Mouse (Mus musculus): Measurements from ENCODE around the gene Ankrd35. TPM values are rescaled to one million over a fixed set of nuclear protein-coding genes. Genes with fewer than 3 reads are reported as not detected.

Gene Ankrd35
- polyA plus RNA-seq (2012; rRNA removed): 0.34 and 0.50 TPM in 2 replicates

DNA sequence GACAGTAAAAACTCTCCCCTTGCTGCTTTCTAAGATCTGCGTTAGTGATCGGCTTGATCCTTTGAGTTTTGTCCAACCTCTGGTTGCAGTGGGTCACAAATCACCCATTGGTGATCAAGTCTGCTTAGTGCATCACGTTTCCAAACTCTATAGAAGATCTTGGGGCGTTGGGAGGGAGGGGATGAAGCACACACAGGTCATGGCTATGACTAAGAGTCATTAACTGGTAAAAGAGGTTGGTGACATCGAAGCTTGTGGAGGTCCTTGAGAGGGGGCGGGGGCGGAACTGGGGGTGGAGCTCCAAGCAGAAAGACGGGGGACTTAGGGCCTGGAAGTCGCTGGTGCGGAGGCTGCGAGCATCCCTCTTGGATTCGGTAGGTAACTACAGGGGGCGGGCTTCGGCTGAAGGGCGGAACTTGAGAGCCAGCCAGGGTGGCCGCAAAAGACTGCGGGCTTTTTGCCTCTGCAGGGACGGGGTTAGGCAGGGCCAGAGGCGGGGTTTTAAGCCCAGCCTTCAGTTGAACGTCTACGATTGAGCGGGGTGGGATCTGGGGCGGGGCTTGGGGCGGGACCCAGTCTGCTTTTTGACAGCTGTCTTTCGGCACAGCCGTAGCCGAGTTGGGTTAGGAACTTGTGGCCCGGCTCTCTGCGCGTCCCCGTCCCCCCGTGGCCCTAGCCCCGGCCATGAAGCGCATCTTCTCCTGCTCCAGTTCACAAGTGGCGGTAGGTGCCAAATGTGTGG is at the start of gene Ankrd35:
TSS of gene Ankrd35 (plus strand) at position 405 of the 742 bp plus-strand sequence.

GRCm38 (mm10) chr3:96629729-96630600 is 40.0 kb upstream of the Ankrd35 start, which contains the start of gene Rbm8a:
TSS of gene Rbm8a (plus strand) at chr3:96629933.

GRCm38 (mm10) chr3:96634928-96635879 is 34.7 kb upstream of the Ankrd35 start, which contains the start of the genes Pex11b and Gm42957:
TSS of gene Pex11b (plus strand) at chr3:96635376.
TSS of gene Gm42957 (plus strand) at chr3:96635474.

GRCm38 (mm10) chr3:96645018-96645649 is 24.8 kb upstream of the Ankrd35 start, which contains the start of gene Itga10:
TSS of gene Itga10 (plus strand) at chr3:96645584.

GRCm38 (mm10) chr3:96696198-96696765 is 26.4 kb downstream of the Ankrd35 start, which contains the start of gene Pias3:
TSS of gene Pias3 (plus strand) at chr3:96696384.

DNA sequence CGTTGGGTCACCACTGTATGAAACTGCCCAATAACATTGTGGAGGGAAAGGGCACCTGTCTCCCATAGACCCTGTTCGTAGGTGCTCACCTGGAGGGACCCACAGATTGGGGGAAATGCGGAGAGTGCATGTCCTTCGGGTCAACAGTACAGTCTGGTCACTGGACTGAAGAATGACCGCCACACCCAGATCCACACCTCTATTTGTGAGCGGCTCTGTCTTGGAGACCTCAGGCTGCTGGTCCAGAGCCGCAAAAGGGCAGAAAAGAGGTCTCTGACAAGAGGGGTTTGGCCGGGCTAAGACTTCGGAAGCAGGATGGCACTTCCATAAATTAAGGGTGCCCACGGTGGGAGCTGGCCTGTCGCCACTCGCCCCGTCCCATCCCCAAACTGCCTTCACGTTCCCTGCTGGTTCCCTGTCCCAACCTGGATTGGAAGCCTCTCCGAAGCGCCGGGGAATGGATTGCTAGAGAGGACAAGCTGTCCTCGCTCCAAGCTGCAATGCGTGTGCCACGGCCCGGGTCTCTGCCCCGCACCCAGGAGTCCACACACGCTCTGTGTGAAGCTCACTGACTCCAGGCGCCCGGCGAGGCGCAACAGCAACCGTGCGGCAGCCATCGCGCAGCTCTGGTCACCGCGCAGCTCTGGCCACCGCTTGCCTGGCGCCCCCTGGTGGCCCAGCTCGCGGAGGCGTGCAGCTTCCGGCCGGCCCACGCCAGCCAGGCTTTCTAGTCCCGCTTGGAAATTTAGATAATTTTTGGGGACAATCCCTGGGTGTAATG is 38.2 kb downstream of the Ankrd35 start, which contains the start of gene Nudt17:
TSS of gene Nudt17 (minus strand) at position 660 of the 781 bp plus-strand sequence.

DNA sequence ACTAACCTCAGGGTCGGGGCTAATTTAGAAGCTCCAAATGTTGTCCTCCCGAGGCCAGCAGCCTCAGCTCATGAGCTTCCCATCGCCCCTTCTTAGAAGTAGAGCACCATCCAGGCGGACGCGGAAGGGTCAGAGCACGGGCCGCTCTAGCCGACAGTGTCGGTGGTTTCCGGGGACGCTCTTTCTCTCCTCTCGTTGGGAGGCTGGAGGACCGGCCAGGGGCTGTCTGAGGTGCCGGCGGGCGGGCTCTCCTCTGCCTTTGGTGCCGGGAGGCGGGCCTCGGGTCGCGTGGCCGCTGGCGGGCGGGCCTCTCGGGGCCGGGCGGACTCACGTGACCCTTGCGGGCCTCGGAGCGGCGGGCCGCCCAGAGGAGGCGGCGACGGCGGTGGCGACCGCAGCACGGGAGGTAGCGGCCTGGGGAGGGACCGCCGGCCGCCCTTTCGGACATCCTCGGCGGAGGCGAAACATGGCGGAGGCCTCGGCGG is 57.5 kb downstream of the Ankrd35 start, which contains the start of the genes Polr3c and Rnf115:
TSS of gene Polr3c (minus strand) at position 286 of the 485 bp plus-strand sequence.
TSS of gene Rnf115 (plus strand) at position 322 of the 485 bp plus-strand sequence.

Other genes with a start within 250 kb of the Ankrd35 start
- gene BC107364, start 217.8 kb upstream of the Ankrd35 start, polyA plus RNA-seq (2012; rRNA removed): 0.05 and 0.07 TPM in 2 replicates
- 40.3 and 47.5 TPM in 2 replicates for gene Hfe2, start 145.0 kb upstream of the Ankrd35 start, polyA plus RNA-seq (2012; rRNA removed)
- 144 and 281 TPM in 2 replicates for gene Txnip, start 112.2 kb upstream of the Ankrd35 start, polyA plus RNA-seq (2012; rRNA removed)
- gene Gm16253, start 93.1 kb upstream of the Ankrd35 start, polyA plus RNA-seq (2012; rRNA removed): not detected in 2 replicates
- 19.6 and 26.1 TPM in 2 replicates for gene Polr3gl, start 76.0 kb upstream of the Ankrd35 start, polyA plus RNA-seq (2012; rRNA removed)
- 0.03 and 0.04 TPM in 2 replicates for gene Ankrd34a, start 73.5 kb upstream of the Ankrd35 start, polyA plus RNA-seq (2012; rRNA removed)
- 3.6 and 3.8 TPM in 2 replicates for gene Lix1l, start 69.0 kb upstream of the Ankrd35 start, polyA plus RNA-seq (2012; rRNA removed)
- 18.6 and 20.5 TPM in 2 replicates for gene Rbm8a, start 40.2 kb upstream of the Ankrd35 start, polyA plus RNA-seq (2012; rRNA removed)
- gene Pex11b, start 34.8 kb upstream of the Ankrd35 start, polyA plus RNA-seq (2012; rRNA removed): 16.6 and 17.3 TPM in 2 replicates
- 0.01 and 0.04 TPM in 2 replicates for gene Gm42957, start 34.7 kb upstream of the Ankrd35 start, polyA plus RNA-seq (2012; rRNA removed)
- 0.61 TPM in 2 replicates for gene Itga10, start 24.5 kb upstream of the Ankrd35 start, polyA plus RNA-seq (2012; rRNA removed)
- 5.5 and 6.9 TPM in 2 replicates for gene Pias3, start 26.3 kb downstream of the Ankrd35 start, polyA plus RNA-seq (2012; rRNA removed)
- 0.32 and 0.43 TPM in 2 replicates for gene Nudt17, start 38.4 kb downstream of the Ankrd35 start, polyA plus RNA-seq (2012; rRNA removed)
- 18.6 and 20.2 TPM in 2 replicates for gene Polr3c, start 57.5 kb downstream of the Ankrd35 start, polyA plus RNA-seq (2012; rRNA removed)
- 14.4 and 15.0 TPM in 2 replicates for gene Rnf115, start 57.5 kb downstream of the Ankrd35 start, polyA plus RNA-seq (2012; rRNA removed)
- 32.2 and 37.5 TPM in 2 replicates for gene Pdzk1, start 159.2 kb downstream of the Ankrd35 start, polyA plus RNA-seq (2012; rRNA removed)
- 0.31 and 0.60 TPM in 2 replicates for gene Cd160, start 159.2 kb downstream of the Ankrd35 start, polyA plus RNA-seq (2012; rRNA removed)
- gene Gja5, start 234.6 kb downstream of the Ankrd35 start, polyA plus RNA-seq (2012; rRNA removed): 2.7 and 3.2 TPM in 2 replicates
- gene Gpr89, start 235.2 kb downstream of the Ankrd35 start, polyA plus RNA-seq (2012; rRNA removed): 7.8 and 7.9 TPM in 2 replicates

All from liver, embryonic 18 days (tissue).